Mouse (Mus musculus) MEL (cell line): ENCODE measurements at regions not wholly inside any gene's neighbourhood (a gene's known extent, or its start where the extent isn't known, plus 50 kb on each side); places are given as distances from the start of the nearest gene placed in this dataset.

Experiments used
- DNase-seq: peaks from one replicate; pipeline ENCODE4 v3.0.0; 2011; ENCODE audit warnings: low read depth, low spot score
- H3K27ac ChIP-seq: 2 replicates; pipeline ENCODE4 v1.5.1; 2012; ENCODE audit warnings: low read depth, mild to moderate bottlenecking, control low read depth, low read length, moderate library complexity; ENCODE audit not compliant: control insufficient read depth
- H3K27me3 ChIP-seq, 2 experiments: fragments of 150-350 bp in 1 of 2; sonication (generic) in 1 of 2; 2 replicates each; pipeline ENCODE4 v1.6.1; 2012; ENCODE audit warnings: low read length in 2 of 2, mild to moderate bottlenecking in 2 of 2, improper control_type of control experiment in 1 of 2, moderate library complexity in 1 of 2; ENCODE audit not compliant: insufficient read depth in 2 of 2, control insufficient read depth in 1 of 2
- H3K36me3 ChIP-seq, 2 experiments: 2 replicates each; pipeline ENCODE4 v1.6.1; 2012 to 2014; ENCODE audit warnings: low read length in 2 of 2, improper control_type of control experiment in 1 of 2, inconsistent platforms in 1 of 2, mild to moderate bottlenecking in 1 of 2; ENCODE audit not compliant: insufficient read depth in 2 of 2, control insufficient read depth in 1 of 2
- H3K4me1 ChIP-seq, 2 experiments: fragments of 150-350 bp in 1 of 2; sonication (generic) in 1 of 2; 2 replicates each; pipeline ENCODE4 v1.6.1; 2012; ENCODE audit warnings: low read length in 2 of 2, improper control_type of control experiment in 1 of 2, mild to moderate bottlenecking in 1 of 2; ENCODE audit not compliant: insufficient read depth in 2 of 2, control insufficient read depth in 1 of 2
- H3K4me3 ChIP-seq, 2 experiments: fragments of 150-350 bp in 1 of 2; sonication (generic) in 1 of 2; 2 replicates each; pipeline ENCODE4 v1.5.1; 2012; ENCODE audit warnings: low read depth in 2 of 2, low read length in 2 of 2, mild to moderate bottlenecking in 2 of 2, moderate library complexity in 2 of 2, control low read depth in 1 of 2, improper control_type of control experiment in 1 of 2; ENCODE audit not compliant: control insufficient read depth in 1 of 2, insufficient read depth in 1 of 2
- H3K79me2 ChIP-seq: 2 replicates; pipeline ENCODE4 v1.6.1; 2012; ENCODE audit warnings: mild to moderate bottlenecking, low read length, moderate library complexity; ENCODE audit not compliant: control insufficient read depth, poor library complexity, insufficient read depth
- H3K9ac ChIP-seq: 2 replicates; pipeline ENCODE4 v1.6.1; 2012; ENCODE audit warnings: low read depth, mild to moderate bottlenecking, control low read depth, low read length, moderate library complexity; ENCODE audit not compliant: control insufficient read depth, poor library complexity, severe bottlenecking
- H3K9me3 ChIP-seq: fragments of 150-350 bp; sonication (generic); replicated peaks from 2 replicates; pipeline ENCODE4 v1.6.1; 2012; ENCODE audit warnings: mild to moderate bottlenecking, low read length, improper control_type of control experiment, moderate library complexity; ENCODE audit not compliant: insufficient read depth
- BHLHE40 ChIP-seq: IDR thresholded peaks from 2 replicates; pipeline ENCODE4 v1.6.1; 2012; ENCODE audit warnings: low read depth, mild to moderate bottlenecking, inconsistent platforms, low read length, improper control_type of control experiment, borderline replicate concordance
- CHD2 ChIP-seq: IDR thresholded peaks from 2 replicates; pipeline ENCODE4 v1.6.1; 2011; ENCODE audit warnings: low read length, improper control_type of control experiment
- CTCF ChIP-seq, 3 experiments: IDR thresholded peaks in 2 of 3; conservative IDR thresholded peaks in 1 of 3; 2 replicates each; pipeline ENCODE4 v1.5.1; 2011 to 2012; ENCODE audit warnings: low read length in 3 of 3, low read depth in 2 of 3, mild to moderate bottlenecking in 2 of 3, improper control_type of control experiment in 1 of 3, inconsistent platforms in 1 of 3, mixed read lengths in 1 of 3, moderate library complexity in 1 of 3; ENCODE audit not compliant: control insufficient read depth in 1 of 3, insufficient read depth in 1 of 3, poor library complexity in 1 of 3, severe bottlenecking in 1 of 3
- E2F4 ChIP-seq: IDR thresholded peaks from 2 replicates; pipeline ENCODE4 v1.6.1; 2011; ENCODE audit warnings: low read depth, low read length, improper control_type of control experiment, borderline replicate concordance
- ELF1 ChIP-seq: IDR thresholded peaks from 2 replicates; pipeline ENCODE4 v1.6.1; 2014; ENCODE audit warnings: low read depth, mild to moderate bottlenecking, inconsistent platforms, low read length, improper control_type of control experiment, moderate library complexity
- EP300 ChIP-seq, 2 experiments: IDR thresholded peaks; 2 replicates each; pipeline ENCODE4 v1.6.1; 2011; ENCODE audit warnings: improper control_type of control experiment in 2 of 2, low read length in 2 of 2, low read depth in 1 of 2, mild to moderate bottlenecking in 1 of 2
- GABPA ChIP-seq: IDR thresholded peaks from 2 replicates; pipeline ENCODE4 v1.6.1; 2012; ENCODE audit warnings: low read depth, mild to moderate bottlenecking, inconsistent platforms, low read length, improper control_type of control experiment, moderate library complexity
- GATA1 ChIP-seq: IDR thresholded peaks from 2 replicates; pipeline ENCODE4 v1.6.1; 2011; ENCODE audit warnings: low read depth, low read length, improper control_type of control experiment
- JUND ChIP-seq: IDR thresholded peaks from 2 replicates; pipeline ENCODE4 v1.6.1; 2011; ENCODE audit warnings: low read depth, mild to moderate bottlenecking, improper control_type of control experiment, low read length
- KAT2A ChIP-seq: conservative IDR thresholded peaks from 2 replicates; pipeline ENCODE4 v1.6.1; 2012; ENCODE audit warnings: low read depth, low read length, improper control_type of control experiment, inconsistent platforms
- MAFK ChIP-seq: IDR thresholded peaks from 2 replicates; pipeline ENCODE4 v1.6.1; 2011; ENCODE audit warnings: low read depth, mild to moderate bottlenecking, low read length, improper control_type of control experiment, borderline replicate concordance
- MEF2A ChIP-seq: IDR thresholded peaks from 2 replicates; pipeline ENCODE4 v1.6.1; 2014; ENCODE audit warnings: low read depth, mild to moderate bottlenecking, inconsistent platforms, low read length, improper control_type of control experiment; ENCODE audit not compliant: poor library complexity, insufficient replicate concordance, severe bottlenecking; ENCODE audit errors: extremely low read depth
- MXI1 ChIP-seq: IDR thresholded peaks from 2 replicates; pipeline ENCODE4 v1.6.1; 2011; ENCODE audit warnings: mild to moderate bottlenecking, low read depth, low read length, improper control_type of control experiment
- MYB ChIP-seq: IDR thresholded peaks from 2 replicates; pipeline ENCODE4 v1.6.1; 2011; ENCODE audit warnings: mild to moderate bottlenecking, low read depth, low read length, improper control_type of control experiment
- POLR2AphosphoS2 ChIP-seq: IDR thresholded peaks from 2 replicates; pipeline ENCODE4 v1.6.1; 2011; ENCODE audit warnings: low read length, improper control_type of control experiment
- POLR2AphosphoS5 ChIP-seq: IDR thresholded peaks from 2 replicates; pipeline ENCODE4 v1.6.1; 2012; ENCODE audit warnings: low read depth, borderline replicate concordance, mild to moderate bottlenecking, inconsistent platforms, low read length, moderate library complexity, mixed read lengths
- TCF12 ChIP-seq: IDR thresholded peaks from 2 replicates; pipeline ENCODE4 v1.6.1; 2014; ENCODE audit warnings: low read depth, mild to moderate bottlenecking, inconsistent platforms, low read length, improper control_type of control experiment, moderate library complexity
- ZC3H11A ChIP-seq: IDR thresholded peaks from 2 replicates; pipeline ENCODE4 v1.6.1; 2012; ENCODE audit warnings: low read depth, mild to moderate bottlenecking, inconsistent platforms, low read length, improper control_type of control experiment
- ZNF384 ChIP-seq: IDR thresholded peaks from 2 replicates; pipeline ENCODE4 v1.6.1; 2012; ENCODE audit warnings: low read depth, mild to moderate bottlenecking, inconsistent platforms, low read length, improper control_type of control experiment

GRCm38 (mm10) chr10:117468931-117469572, 89.2 kb upstream of the Cpsf6 start:
- Histone ChIP-seq H3K27me3 (no peaks in the 10 kb centered on the region; a peak in 1 of 4 replicates), H3K36me3 (no peaks in the 10 kb centered on the region), H3K4me3 (no peak overlapping the region), H3K27ac (no peak overlapping the region), H3K4me1 (no peaks in the 10 kb centered on the region), H3K9me3 (no peaks in the 10 kb centered on the region), H3K79me2 (no peaks in the 10 kb centered on the region), H3K9ac (no peak overlapping the region)
- DNase-seq: no peak
- no peak for TF ChIP-seq POLR2AphosphoS5

GRCm38 (mm10) chr10:117468381-117468780, 88.6 kb upstream of the Cpsf6 start:
- TF ChIP-seq MYB (no peak), GATA1 (no peak), CHD2 (no peak), BHLHE40 (no peak), CTCF (IDR thresholded peaks at IDR 0.05 in 2 of 3, conservative IDR thresholded peaks at IDR 0.05 in 1 of 3; ENCODE audit: control insufficient read depth in 1 of 3, insufficient read depth in 1 of 3, low read depth in 2 of 3, low read length in 3 of 3, poor library complexity in 1 of 3, severe bottlenecking in 1 of 3) (no peak), ELF1 (no peak), KAT2A (no peak), MXI1 (no peak), JUND (no peak), MAFK (no peak), ZC3H11A (no peak), ZNF384 (no peak)
- H3K79me2 ChIP-seq: no peaks in the 10 kb centered on the region
- H3K36me3 ChIP-seq: no peaks in the 10 kb centered on the region
- no peaks in the 10 kb centered on the region for H3K9me3 ChIP-seq
- H3K27ac ChIP-seq: no peak overlapping the region
- no peak overlapping the region for H3K9ac ChIP-seq
- no peaks in the 10 kb centered on the region for H3K4me1 ChIP-seq
- no peak for DNase-seq
- H3K4me3 ChIP-seq: no peak overlapping the region
- no peaks in the 10 kb centered on the region; a peak in 1 of 4 replicates for H3K27me3 ChIP-seq

- no peak overlapping the region for H3K9ac ChIP-seq
Observed at GRCm38 (mm10) chr10:117467161-117467560, 87.3 kb upstream of the Cpsf6 start.

More at GRCm38 (mm10) chr10:117467161-117467560, 87.3 kb upstream of the Cpsf6 start:
- DNase-seq: no peak
- Histone ChIP-seq H3K36me3 (no peaks in the 10 kb centered on the region), H3K9me3 (no peaks in the 10 kb centered on the region), H3K4me3 (no peak overlapping the region), H3K4me1 (no peaks in the 10 kb centered on the region; a peak in 1 of 4 replicates), H3K79me2 (no peaks in the 10 kb centered on the region), H3K27me3 (no peaks in the 10 kb centered on the region; a peak in 1 of 4 replicates), H3K27ac (no peak overlapping the region)
- TF ChIP-seq E2F4: no peak
- no peak for TF ChIP-seq POLR2AphosphoS2
- no peak for TF ChIP-seq GABPA
- no peak for TF ChIP-seq TCF12
- TF ChIP-seq MEF2A: no peak
- no peak for TF ChIP-seq ZNF384
- no peak for TF ChIP-seq EP300 (IDR thresholded peaks at IDR 0.05; ENCODE audit: low read depth in 1 of 2, low read length in 2 of 2)
